In genomic region chr13:76844629-76845255, GRCm38 (mm10) we compare ENCODE assay signal across 8 mouse cellular contexts.
DNase-seq lines count a peak whose midpoint lies in the region; ATAC-seq and TF ChIP-seq lines count a peak whose summit lies in the region.

No protein-coding gene starts in this region.

- in situ Hi-C loops in ES-E14 (cut with MboI; ENCODE audit: low sequenced_read_pairs in 2 of 2, unreplicated experiment in 2 of 2): loop anchor here in 1 of 2 experiments (25.0 kb wide), 1 partner anchor 1343 kb away; the partner anchor contains the start of gene Nr2f1

- intact Hi-C loops in heart, postnatal 36 days (cut with DNase I): no loop called here

- peak; percentile 77 for ATAC-seq in megakaryocyte-erythroid progenitor cell, adult 5-6 weeks (replicated peaks; ENCODE audit: low FRiP score, low TSS enrichment, poor library complexity, severe bottlenecking)

- H3K27ac ChIP-seq in ES-E14 (ENCODE audit: insufficient read depth, low read depth, low read length, poor library complexity, severe bottlenecking): no peak overlapping the region

- peak; percentile 45 for DNase-seq in ES-E14 (ENCODE audit: low read depth, low spot score)
- peak; percentile 49 for DNase-seq in adrenal gland, adult 2 months
- DNase-seq in embryo, embryonic 10 days (ENCODE audit: low spot score): peak; percentile 79
- DNase-seq in heart, postnatal 36 days: peak; percentile 46 to 60
- DNase-seq in layer of hippocampus, postnatal 36 days: peak; percentile 56 to 75
- peak; percentile 46 to 85 for DNase-seq in right cerebral cortex, postnatal 10 days (ENCODE audit: low spot score in 2 of 2)
- DNase-seq in urinary bladder, postnatal 25 days (ENCODE audit: low spot score): peak; percentile 64

- no peaks in the 10 kb centered on the region for H3K4me1 ChIP-seq in ES-E14 (ENCODE audit: control insufficient read depth in 2 of 2, insufficient read depth in 2 of 2, low read length in 2 of 2, poor library complexity in 1 of 2)

- no peaks in the 10 kb centered on the region for H3K36me3 ChIP-seq in ES-E14 (ENCODE audit: control insufficient read depth, insufficient read depth, low read length, poor library complexity, severe bottlenecking)

- no peak overlapping the region for H3K4me3 ChIP-seq in ES-E14 (ENCODE audit: insufficient read depth in 1 of 2, low read depth in 1 of 2, low read length in 2 of 2, poor library complexity in 1 of 2, severe bottlenecking in 1 of 2)

- no peaks in the 10 kb centered on the region for H3K9me3 ChIP-seq in ES-E14 (ENCODE audit: control insufficient read depth, insufficient read depth, low read depth, low read length)

- no peak overlapping the region for H3K9ac ChIP-seq in ES-E14 (ENCODE audit: insufficient read depth, low read depth, low read length, poor library complexity, severe bottlenecking)

TF ChIP-seq in ES-E14, 5 proteins besides CTCF, POLR2A, EP300 and RAD21:
- TF ChIP-seq ZNF384 (IDR thresholded peaks at IDR 0.05; ENCODE audit: low read depth, low read length) (peak; percentile 66), HCFC1 (IDR thresholded peaks at IDR 0.05; ENCODE audit: borderline replicate concordance, insufficient read depth, low read length) (no peak), CHD2 (IDR thresholded peaks at IDR 0.05; ENCODE audit: low read depth, low read length) (no peak), ZC3H11A (IDR thresholded peaks at IDR 0.05; ENCODE audit: borderline replicate concordance, low read depth, low read length) (peak; percentile 63; the same call in 1 of the 2 replicates), MAFK (IDR thresholded peaks at IDR 0.05; ENCODE audit: insufficient read depth, low read depth, low read length) (no peak)
TF ChIP-seq in ES-E14: peak in this region for 2.
